ENCODE assay signal across 8 mouse cellular contexts in genomic region chr3:19894258-19894629, GRCm38 (mm10).
DNase-seq lines count a peak whose midpoint lies in the region; ATAC-seq and TF ChIP-seq lines count a peak whose summit lies in the region.

No protein-coding gene starts in this region.

- no peak for ATAC-seq in kidney, embryonic 16.5 days (ENCODE audit: low FRiP score, low TSS enrichment)
- ATAC-seq in inflammation-experienced regulatory T-cells, adult 6 months = peak; percentile 34
- no peak for ATAC-seq in midbrain, postnatal 0 days (ENCODE audit: low FRiP score)

- no peaks in the 10 kb centered on the region for H3K9me3 ChIP-seq in kidney, embryonic 16.5 days (ENCODE audit: low read length)
- no peaks in the 10 kb centered on the region for H3K9me3 ChIP-seq in midbrain, postnatal 0 days (ENCODE audit: low read length)

- no peak for DNase-seq in kidney, postnatal 10 days
- no peak for DNase-seq in midbrain, postnatal 0 days (ENCODE audit: low spot score)
- no peak for DNase-seq in cerebellum, postnatal 36 days
- no peak for DNase-seq in ovary, postnatal 36 days (ENCODE audit: low spot score)
- DNase-seq in gastrocnemius, postnatal 10 days = no peak

- no peak for TF ChIP-seq POLR2A in cortical plate, adult 2 months (IDR thresholded peaks at IDR 0.05; ENCODE audit: extremely low read depth, insufficient read depth, low read length)

- peak overlapping the region; percentile 94 for H3K4me3 ChIP-seq in kidney, embryonic 16.5 days (ENCODE audit: low read length)
- peak overlapping the region; percentile 85 for H3K4me3 ChIP-seq in cortical plate, adult 2 months (ENCODE audit: insufficient read depth, low read length)
- H3K4me3 ChIP-seq in midbrain, postnatal 0 days (ENCODE audit: low read depth, low read length) = peak overlapping the region; percentile 96

- TF ChIP-seq CTCF in cortical plate, adult 2 months (IDR thresholded peaks at IDR 0.05; ENCODE audit: extremely low read depth, insufficient read depth, low read length) = no peak
- TF ChIP-seq CTCF in midbrain, postnatal 0 days (IDR thresholded peaks at IDR 0.05) = no peak

- peak overlapping the region; percentile 87 for H3K4me2 ChIP-seq in kidney, embryonic 16.5 days (replicated peaks; ENCODE audit: low read depth, low read length)
- peak overlapping the region; percentile 61 for H3K4me2 ChIP-seq in midbrain, postnatal 0 days (ENCODE audit: low read depth, low read length, poor library complexity, severe bottlenecking)

- H3K36me3 ChIP-seq in kidney, embryonic 16.5 days (ENCODE audit: insufficient read depth, low read length) = peaks cover 15% of the 10 kb centered on the region
- H3K36me3 ChIP-seq in midbrain, postnatal 0 days (ENCODE audit: insufficient read depth, low read length) = no peaks in the 10 kb centered on the region

- WGBS in kidney, embryonic 16.5 days = 4% methylated on average over 10 of the region's 10 CpGs
- 6% methylated on average over 10 of the region's 10 CpGs for WGBS in midbrain, postnatal 0 days

- peak overlapping the region; percentile 65 for H3K9ac ChIP-seq in kidney, embryonic 16.5 days (replicated peaks; ENCODE audit: low read length)
- H3K9ac ChIP-seq in midbrain, postnatal 0 days (replicated peaks; ENCODE audit: low read length, poor library complexity, severe bottlenecking) = no peak overlapping the region

- H3K27ac ChIP-seq in kidney, embryonic 16.5 days (ENCODE audit: low read length) = no peak overlapping the region
- H3K27ac ChIP-seq in cortical plate, adult 2 months (ENCODE audit: insufficient read depth, low read length) = no peak overlapping the region
- H3K27ac ChIP-seq in midbrain, postnatal 0 days (ENCODE audit: low read depth, low read length) = no peak overlapping the region

- H3K27me3 ChIP-seq in kidney, embryonic 16.5 days (ENCODE audit: insufficient read depth, low read length) = no peaks in the 10 kb centered on the region
- H3K27me3 ChIP-seq in midbrain, postnatal 0 days (ENCODE audit: insufficient read depth, low read length) = no peaks in the 10 kb centered on the region

- H3K4me1 ChIP-seq in kidney, embryonic 16.5 days (ENCODE audit: insufficient read depth, low read length) = peaks cover 14% of the 10 kb centered on the region
- peaks cover 2% of the 10 kb centered on the region; the same call in 1 of the 2 replicates for H3K4me1 ChIP-seq in cortical plate, adult 2 months (ENCODE audit: control insufficient read depth, insufficient read depth, low read length)
- H3K4me1 ChIP-seq in midbrain, postnatal 0 days (ENCODE audit: insufficient read depth, low read length) = peaks cover 9% of the 10 kb centered on the region; the same call in 1 of the 2 replicates
